Mouse (Mus musculus) c-Kit-negative CD71-positive TER-119-positive erythroid progenitor cells, embryonic 14.5 days (primary cell): ENCODE data around the gene Moxd1.
"Not testable (repeated sequence)": the region's sequence is repeated elsewhere in the genome, so short reads cannot be mapped to it uniquely, and the experiment has no call there.

Source experiments
- DNase-seq: peaks from one replicate; pipeline ENCODE4 v3.0.0-alpha.2; 2013; ENCODE audit warnings: low read depth, low spot score

Gene Moxd1

GRCm38 (mm10) chr10:24267520-24267919 is 44.2 kb downstream of the Moxd1 start:
- DNase-seq = no peak

GRCm38 (mm10) chr10:24271077-24271637 is 47.8 kb downstream of the Moxd1 start:
- no peak for DNase-seq

GRCm38 (mm10) chr10:24276211-24276610 is 52.9 kb downstream of the Moxd1 start:
- no peak for DNase-seq

GRCm38 (mm10) chr10:24282650-24283049 is 59.3 kb downstream of the Moxd1 start:
- DNase-seq = no peak

GRCm38 (mm10) chr10:24291611-24292010 is 68.3 kb downstream of the Moxd1 start:
- DNase-seq = no peak

- DNase-seq = no peak
Measured at GRCm38 (mm10) chr10:24292671-24293070, 69.4 kb downstream of the Moxd1 start.

GRCm38 (mm10) chr10:24296608-24297007 is 73.3 kb downstream of the Moxd1 start:
- DNase-seq = no peak

GRCm38 (mm10) chr10:24297792-24298191 is 74.5 kb downstream of the Moxd1 start:
- DNase-seq = no peak

- DNase-seq = no peak
Measured at GRCm38 (mm10) chr10:24298260-24299244, 75.2 kb downstream of the Moxd1 start.

GRCm38 (mm10) chr10:24312191-24312611 is 88.9 kb downstream of the Moxd1 start:
- DNase-seq = peak; percentile 30

- DNase-seq = no peak
Measured at GRCm38 (mm10) chr10:24317126-24317836, 94.0 kb downstream of the Moxd1 start.

GRCm38 (mm10) chr10:24320326-24320725 is 97.0 kb downstream of the Moxd1 start:
- no peak for DNase-seq

GRCm38 (mm10) chr10:24323066-24323465 is 99.7 kb downstream of the Moxd1 start:
- DNase-seq = no peak

- not testable (repeated sequence) for DNase-seq
Measured at GRCm38 (mm10) chr10:24327265-24327664, 103.9 kb downstream of the Moxd1 start.

- no peak for DNase-seq
Measured at GRCm38 (mm10) chr10:24332799-24333198, 109.5 kb downstream of the Moxd1 start.

GRCm38 (mm10) chr10:24339593-24340143 is 116.4 kb downstream of the Moxd1 start:
- no peak for DNase-seq

- DNase-seq = no peak
Measured at GRCm38 (mm10) chr10:24340551-24341213, 117.4 kb downstream of the Moxd1 start.

- no peak for DNase-seq
Measured at GRCm38 (mm10) chr10:24341214-24341589, 117.9 kb downstream of the Moxd1 start.

- DNase-seq = no peak
Measured at GRCm38 (mm10) chr10:24343068-24343467, 119.8 kb downstream of the Moxd1 start.
